Mouse (Mus musculus): ENCODE results near the gene Atp6v0d1. TPM values are rescaled to one million over a fixed set of nuclear protein-coding genes. Genes with fewer than 3 reads are reported as not detected.

Atp6v0d1 gene
- polyA plus RNA-seq, 1 experiment from 2014 or later = 51.0 TPM

- Histone ChIP-seq H3K4me1 (peaks cover 52% of the 10 kb centered on the region), H3K4me3 (no peak overlapping the region), H3K36me3 (peaks cover 59% of the 10 kb centered on the region), H3K27ac (no peak overlapping the region), H3K9me3 (replicated peaks) (no peaks in the 10 kb centered on the region), H3K9ac (no peak overlapping the region), H3K4me2 (no peak overlapping the region), H3K27me3 (replicated peaks) (no peaks in the 10 kb centered on the region)
- 44% methylated on average over 2 of the region's 2 CpGs for WGBS (ENCODE audit: insufficient replicate concordance)
- ATAC-seq = peak; percentile 46; the same call in 1 of the 2 replicates
Observed at GRCm38 (mm10) chr8:105531774-105532173, 34.1 kb downstream of the Atp6v0d1 start.

- H3K9me3 ChIP-seq (replicated peaks) = no peaks in the 10 kb centered on the region
- no peak for ATAC-seq
- H3K4me1 ChIP-seq = peaks cover 45% of the 10 kb centered on the region
- 88% methylated on average over 3 of the region's 3 CpGs for WGBS (ENCODE audit: insufficient replicate concordance)
- no peak overlapping the region for H3K4me3 ChIP-seq
- no peak overlapping the region for H3K27ac ChIP-seq
- no peak overlapping the region for H3K4me2 ChIP-seq
- H3K36me3 ChIP-seq = peaks cover 54% of the 10 kb centered on the region
- H3K9ac ChIP-seq = no peak overlapping the region
- no peaks in the 10 kb centered on the region for H3K27me3 ChIP-seq (replicated peaks)
Observed at GRCm38 (mm10) chr8:105529271-105529670, 36.6 kb downstream of the Atp6v0d1 start.

- WGBS (ENCODE audit: insufficient replicate concordance) = 74% methylated on average over 1 of the region's 1 CpGs
- Histone ChIP-seq H3K36me3 (peaks cover 65% of the 10 kb centered on the region), H3K9ac (no peak overlapping the region), H3K9me3 (replicated peaks) (no peaks in the 10 kb centered on the region), H3K27ac (no peak overlapping the region), H3K4me2 (no peak overlapping the region), H3K4me1 (peaks cover 43% of the 10 kb centered on the region), H3K4me3 (no peak overlapping the region), H3K27me3 (replicated peaks) (no peaks in the 10 kb centered on the region)
- no peak for ATAC-seq
Observed at GRCm38 (mm10) chr8:105528206-105528605, 37.6 kb downstream of the Atp6v0d1 start.

GRCm38 (mm10) chr8:105527110-105527509, 38.7 kb downstream of the Atp6v0d1 start:
- H3K9me3 ChIP-seq (replicated peaks) = no peaks in the 10 kb centered on the region
- no peaks in the 10 kb centered on the region for H3K27me3 ChIP-seq (replicated peaks)
- no peak overlapping the region for H3K4me3 ChIP-seq
- H3K27ac ChIP-seq = no peak overlapping the region
- ATAC-seq = no peak
- H3K4me1 ChIP-seq = peaks cover 43% of the 10 kb centered on the region
- no peak overlapping the region for H3K4me2 ChIP-seq
- H3K36me3 ChIP-seq = peaks cover 75% of the 10 kb centered on the region
- no peak overlapping the region for H3K9ac ChIP-seq
- WGBS (ENCODE audit: insufficient replicate concordance) = 67% methylated on average over 2 of the region's 2 CpGs

GRCm38 (mm10) chr8:105522890-105523289, 43.0 kb downstream of the Atp6v0d1 start:
- Histone ChIP-seq H3K9ac (no peak overlapping the region), H3K4me3 (no peak overlapping the region), H3K36me3 (peaks cover 48% of the 10 kb centered on the region), H3K4me2 (no peak overlapping the region), H3K27ac (no peak overlapping the region), H3K27me3 (replicated peaks) (peaks cover 33% of the 10 kb centered on the region), H3K4me1 (peaks cover 68% of the 10 kb centered on the region), H3K9me3 (replicated peaks) (no peaks in the 10 kb centered on the region)
- no peak for ATAC-seq
- 63% methylated on average over 9 of the region's 9 CpGs for WGBS (ENCODE audit: insufficient replicate concordance)

- 0 out of 2 replicates have a peak overlapping the region, but pooled peaks have one; percentile 100 for H3K4me2 ChIP-seq
- 81% methylated on average over 21 of the region's 21 CpGs for WGBS (ENCODE audit: insufficient replicate concordance)
- no peak overlapping the region for H3K9ac ChIP-seq
- ATAC-seq = no peak
- peak overlapping the region; percentile 28; the same call in 1 of the 2 replicates for H3K27ac ChIP-seq
- no peak overlapping the region for H3K4me3 ChIP-seq
- peaks cover 40% of the 10 kb centered on the region for H3K27me3 ChIP-seq (replicated peaks)
- H3K4me1 ChIP-seq = peaks cover 69% of the 10 kb centered on the region
- peaks cover 41% of the 10 kb centered on the region for H3K36me3 ChIP-seq
- no peaks in the 10 kb centered on the region for H3K9me3 ChIP-seq (replicated peaks)
Observed at GRCm38 (mm10) chr8:105521995-105522769, 43.7 kb downstream of the Atp6v0d1 start.

- peak; percentile 38; the same call in 1 of the 2 replicates for ATAC-seq
- no peak overlapping the region for H3K9ac ChIP-seq
- H3K4me2 ChIP-seq = peak overlapping the region; percentile 100
- peaks cover 38% of the 10 kb centered on the region for H3K36me3 ChIP-seq
- peaks cover 69% of the 10 kb centered on the region for H3K4me1 ChIP-seq
- WGBS (ENCODE audit: insufficient replicate concordance) = 8% methylated on average over 3 of the region's 3 CpGs
- H3K9me3 ChIP-seq (replicated peaks) = no peaks in the 10 kb centered on the region
- no peak overlapping the region for H3K4me3 ChIP-seq
- peak overlapping the region; percentile 29; the same call in 1 of the 2 replicates for H3K27ac ChIP-seq
- peaks cover 52% of the 10 kb centered on the region for H3K27me3 ChIP-seq (replicated peaks)
Observed at GRCm38 (mm10) chr8:105521061-105521460, 44.8 kb downstream of the Atp6v0d1 start.

GRCm38 (mm10) chr8:105520521-105520920, 45.3 kb downstream of the Atp6v0d1 start:
- Histone ChIP-seq H3K27me3 (replicated peaks) (peaks cover 56% of the 10 kb centered on the region), H3K9me3 (replicated peaks) (no peaks in the 10 kb centered on the region), H3K27ac (peak overlapping the region; percentile 29; the same call in 1 of the 2 replicates), H3K4me3 (no peak overlapping the region), H3K9ac (no peak overlapping the region), H3K36me3 (peaks cover 36% of the 10 kb centered on the region), H3K4me2 (peak overlapping the region; percentile 100), H3K4me1 (peaks cover 74% of the 10 kb centered on the region)
- no peak for ATAC-seq
- 56% methylated on average over 5 of the region's 5 CpGs for WGBS (ENCODE audit: insufficient replicate concordance)

GRCm38 (mm10) chr8:105519591-105519990, 46.3 kb downstream of the Atp6v0d1 start:
- ATAC-seq = no peak
- peak overlapping the region; percentile 71; the same call in 1 of the 2 replicates for H3K9ac ChIP-seq
- no peak overlapping the region for H3K27ac ChIP-seq
- WGBS (ENCODE audit: insufficient replicate concordance) = 8% methylated on average over 2 of the region's 2 CpGs
- peaks cover 65% of the 10 kb centered on the region for H3K27me3 ChIP-seq (replicated peaks)
- H3K4me1 ChIP-seq = peaks cover 74% of the 10 kb centered on the region
- no peaks in the 10 kb centered on the region for H3K9me3 ChIP-seq (replicated peaks)
- peak overlapping the region; percentile 67 for H3K4me3 ChIP-seq
- H3K36me3 ChIP-seq = peaks cover 27% of the 10 kb centered on the region
- peak overlapping the region; percentile 100 for H3K4me2 ChIP-seq

- Histone ChIP-seq H3K27ac (peak within 1 kb of the TSS; percentile 38; the same call in 1 of the 2 replicates), H3K4me1 (peaks cover 71% of the 10 kb centered on the region), H3K27me3 (replicated peaks) (peaks cover 71% of the 10 kb centered on the region), H3K9me3 (replicated peaks) (no peaks in the 10 kb centered on the region), H3K4me3 (peak within 1 kb of the TSS; percentile 67), H3K36me3 (peaks cover 18% of the 10 kb centered on the region), H3K9ac (peak within 1 kb of the TSS; percentile 71), H3K4me2 (peak within 1 kb of the TSS; percentile 100)
- 2% methylated on average over 68 of the region's 68 CpGs for WGBS (ENCODE audit: insufficient replicate concordance)
- ATAC-seq = peak; percentile 75
Observed at GRCm38 (mm10) chr8:105518436-105519313, 47.2 kb downstream of the Atp6v0d1 start, which contains the start of gene Hsd11b2. Hsd11b2 (plus strand) TSS chr8:105518755.

- Histone ChIP-seq H3K27ac (no peak overlapping the region), H3K9me3 (replicated peaks) (no peaks in the 10 kb centered on the region), H3K27me3 (replicated peaks) (peaks cover 71% of the 10 kb centered on the region), H3K4me1 (peaks cover 57% of the 10 kb centered on the region), H3K4me3 (no peak overlapping the region), H3K9ac (no peak overlapping the region), H3K36me3 (peaks cover 5% of the 10 kb centered on the region), H3K4me2 (peak overlapping the region; percentile 100; the same call in 1 of the 2 replicates)
- WGBS (ENCODE audit: insufficient replicate concordance) = 28% methylated on average over 8 of the region's 8 CpGs
- no peak for ATAC-seq
Observed at GRCm38 (mm10) chr8:105517346-105517745, 48.5 kb downstream of the Atp6v0d1 start.

Data from liver, embryonic 12.5 days (tissue).